Mouse (Mus musculus) olfactory bulb, adult 2 months (tissue): ENCODE results near the gene Nrtn.

Source experiments
- CTCF ChIP-seq: fragments of 200-500 bp; IDR thresholded peaks from 2 replicates; pipeline ENCODE4 v1.5.1; 2012; ENCODE audit warnings: low read depth, mild to moderate bottlenecking, low read length, moderate library complexity; ENCODE audit not compliant: insufficient read depth
- POLR2A ChIP-seq: fragments of 200-500 bp; IDR thresholded peaks from 2 replicates; pipeline ENCODE4 v1.6.1; 2012; ENCODE audit warnings: mild to moderate bottlenecking, low read depth, low read length, moderate library complexity; ENCODE audit not compliant: insufficient read depth

DNA sequence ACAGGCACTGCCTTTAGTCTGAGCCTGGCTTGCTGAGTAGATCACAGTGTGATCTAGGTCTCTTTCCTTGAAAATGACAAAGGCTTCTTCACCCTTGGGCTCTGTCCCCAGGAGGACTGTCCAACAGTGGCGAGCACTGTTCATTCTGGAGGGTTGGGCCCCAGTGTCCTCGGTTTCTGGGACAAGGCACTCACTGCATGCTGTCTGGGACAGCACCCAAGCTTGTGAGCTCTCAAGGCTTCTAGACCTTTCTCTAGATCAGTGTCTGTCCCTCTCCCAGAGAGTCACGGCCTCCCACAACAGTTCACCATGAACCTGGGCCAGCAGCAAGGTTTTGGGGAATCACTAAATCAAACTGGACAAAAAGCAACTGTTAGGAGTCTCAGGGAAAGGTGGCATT is 35.3 kb upstream of the Nrtn start:
- TF ChIP-seq CTCF (no peak), POLR2A (no peak)
